Mouse (Mus musculus): Measurements from ENCODE around the gene Nos3. TPM values are rescaled to one million over a fixed set of nuclear protein-coding genes. Genes with fewer than 3 reads are reported as not detected.
A peak's percentile ranks its signal among the peaks of the same experiment; 100 is the strongest.
"Not testable (repeated sequence)": the region's sequence is repeated elsewhere in the genome, so short reads cannot be mapped to it uniquely, and the experiment has no call there.

The Nos3 gene
- polyA plus RNA-seq, 1 experiment from 2014 or later: 34.0 TPM

GRCm38 (mm10) chr5:24388246-24388915 is 23.8 kb downstream of the Nos3 start:
- ATAC-seq (ENCODE audit: extremely low read depth, insufficient number of reproducible peaks, low FRiP score, low TSS enrichment): no peak
- no peaks in the 10 kb centered on the region for H3K9me3 ChIP-seq
- H3K4me3 ChIP-seq: peak overlapping the region; percentile 57
- peak overlapping the region; percentile 94 for H3K4me2 ChIP-seq
- H3K36me3 ChIP-seq: no peaks in the 10 kb centered on the region
- peak overlapping the region; percentile 73 for H3K27ac ChIP-seq (replicated peaks)
- H3K4me1 ChIP-seq: peaks cover 69% of the 10 kb centered on the region
- peak overlapping the region; percentile 83 for H3K9ac ChIP-seq
- 23% methylated on average over 26 of the region's 26 CpGs for WGBS
- peaks cover 43% of the 10 kb centered on the region for H3K27me3 ChIP-seq (replicated peaks)

DNA sequence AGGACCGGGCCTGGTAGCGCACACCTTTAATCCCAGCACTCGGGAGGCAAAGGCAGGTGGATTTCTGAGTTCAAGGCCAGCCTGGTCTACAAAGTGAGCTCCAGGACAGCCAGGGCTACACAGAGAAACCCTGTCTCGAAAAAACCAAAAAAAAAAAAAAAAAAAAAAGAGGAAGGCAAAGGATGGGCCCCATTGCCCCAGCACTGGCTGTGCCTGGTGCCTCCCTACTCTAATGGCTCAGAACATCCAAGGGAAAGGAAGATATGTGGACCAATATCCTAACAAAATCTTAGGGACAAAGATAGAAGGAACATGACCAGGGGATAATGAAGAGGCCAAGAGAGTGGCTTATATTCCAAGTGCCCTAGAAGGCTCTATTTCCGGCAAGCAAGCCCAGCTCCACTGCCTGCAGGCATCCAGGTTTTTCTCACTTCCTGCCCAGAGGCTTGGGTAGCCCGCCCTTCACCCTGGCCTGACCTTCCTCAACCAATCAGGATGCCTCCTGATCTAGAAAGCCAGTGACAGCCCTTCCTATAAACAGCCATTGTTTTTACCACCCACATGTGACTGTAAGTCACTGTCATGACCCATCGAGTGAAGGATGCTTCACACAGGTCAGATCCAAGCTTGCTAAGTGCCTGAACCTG is 24.5 kb downstream of the Nos3 start:
- 52% methylated on average over 7 of the region's 7 CpGs for WGBS
- no peaks in the 10 kb centered on the region for H3K9me3 ChIP-seq

DNA sequence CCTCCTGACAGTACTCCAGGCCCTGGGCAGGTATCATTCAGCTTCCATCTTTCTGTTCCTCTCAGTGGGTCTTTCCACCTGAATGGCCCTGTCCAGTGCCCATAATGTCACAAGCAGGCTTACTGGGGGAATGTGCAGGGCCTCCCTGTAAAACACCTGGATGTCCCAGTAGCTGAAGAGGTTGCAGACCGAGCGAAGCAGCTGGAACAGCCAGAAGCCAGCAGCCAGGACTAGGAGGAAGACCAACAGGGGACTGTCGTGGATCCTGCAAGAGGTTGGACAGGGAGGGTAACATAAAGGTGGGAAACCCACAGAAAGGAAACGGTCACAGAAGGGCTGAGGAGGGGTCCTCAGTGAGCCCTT is 25.0 kb downstream of the Nos3 start:
- H3K9ac ChIP-seq: 0 out of 2 replicates have a peak overlapping the region, but pooled peaks have one; percentile 3

More for the DNA sequence above, 24.5 kb downstream of the Nos3 start:
- Histone ChIP-seq H3K27ac (replicated peaks) (no peak overlapping the region; the same call in 1 of the 2 replicates), H3K4me2 (no peak overlapping the region), H3K4me1 (peaks cover 68% of the 10 kb centered on the region), H3K27me3 (replicated peaks) (peaks cover 43% of the 10 kb centered on the region), H3K9ac (peak overlapping the region; percentile 3), H3K36me3 (no peaks in the 10 kb centered on the region), H3K4me3 (no peak overlapping the region)
- no peak for ATAC-seq (ENCODE audit: extremely low read depth, insufficient number of reproducible peaks, low FRiP score, low TSS enrichment)

DNA sequence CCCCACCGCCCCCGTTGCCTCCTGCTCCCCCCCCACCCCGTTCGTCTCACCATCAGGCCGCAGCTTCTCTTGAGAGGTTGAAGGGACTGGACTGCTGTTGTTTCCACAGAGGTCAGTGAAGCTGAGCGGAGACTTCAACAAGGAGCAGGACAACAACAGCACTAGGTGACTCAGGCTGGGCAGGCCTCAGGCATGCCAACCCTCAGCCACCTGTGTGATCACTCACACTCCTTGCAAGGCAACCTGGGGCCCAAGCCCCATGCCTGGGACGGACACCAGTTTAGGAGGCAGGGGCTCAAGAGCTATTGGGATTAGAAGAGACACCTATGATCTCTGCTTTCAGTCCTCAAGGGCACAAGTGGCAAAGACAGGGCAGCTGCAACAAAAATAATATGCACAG is 27.3 kb downstream of the Nos3 start, which contains the start of gene Atg9b:
Atg9b (minus strand) TSS at position 280 of the 400 bp plus-strand sequence.
- ATAC-seq (ENCODE audit: extremely low read depth, insufficient number of reproducible peaks, low FRiP score, low TSS enrichment): no peak
- Histone ChIP-seq H3K9ac (no peak within 1 kb of the TSS), H3K9me3 (no peaks in the 10 kb centered on the region), H3K27me3 (replicated peaks) (peaks cover 25% of the 10 kb centered on the region), H3K36me3 (peaks cover 7% of the 10 kb centered on the region), H3K4me1 (peaks cover 56% of the 10 kb centered on the region), H3K4me3 (no peak within 1 kb of the TSS), H3K27ac (replicated peaks) (0 out of 2 replicates have a peak within 1 kb of the TSS, but pooled peaks have one; percentile 15), H3K4me2 (no peak within 1 kb of the TSS)
- 75% methylated on average over 7 of the region's 7 CpGs for WGBS

More for the DNA sequence above, 25.0 kb downstream of the Nos3 start:
- no peaks in the 10 kb centered on the region for H3K9me3 ChIP-seq
- no peaks in the 10 kb centered on the region for H3K36me3 ChIP-seq
- H3K27ac ChIP-seq (replicated peaks): no peak overlapping the region; the same call in 1 of the 2 replicates
- no peak overlapping the region for H3K4me2 ChIP-seq
- no peak overlapping the region for H3K4me3 ChIP-seq
- H3K27me3 ChIP-seq (replicated peaks): peaks cover 43% of the 10 kb centered on the region
- ATAC-seq (ENCODE audit: extremely low read depth, insufficient number of reproducible peaks, low FRiP score, low TSS enrichment): no peak
- WGBS: 75% methylated on average over 4 of the region's 4 CpGs
- H3K4me1 ChIP-seq: peaks cover 63% of the 10 kb centered on the region

DNA sequence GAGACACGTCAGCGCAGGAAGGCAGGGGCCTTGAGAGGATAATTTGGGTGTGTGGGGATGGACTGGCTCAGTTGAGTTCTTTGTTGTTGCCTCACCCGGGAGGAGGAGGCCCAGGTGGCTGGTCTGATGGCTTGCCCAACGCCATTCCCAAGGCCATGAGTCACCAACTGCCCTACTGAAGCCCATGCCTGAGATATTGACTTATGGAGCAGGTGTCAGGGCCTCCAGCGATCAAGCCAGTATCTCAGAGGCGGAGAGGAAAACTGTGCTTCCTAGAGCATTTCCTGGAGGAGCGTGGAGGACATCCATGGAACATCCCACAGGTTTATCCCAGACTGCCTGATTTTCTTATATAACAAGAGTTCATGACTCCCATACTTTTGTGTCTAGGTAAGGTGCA is 28.1 kb downstream of the Nos3 start:
- H3K36me3 ChIP-seq: peaks cover 10% of the 10 kb centered on the region
- 67% methylated on average over 7 of the region's 7 CpGs for WGBS
- 0 out of 2 replicates have a peak overlapping the region, but pooled peaks have one; percentile 15 for H3K27ac ChIP-seq (replicated peaks)
- no peak for ATAC-seq (ENCODE audit: extremely low read depth, insufficient number of reproducible peaks, low FRiP score, low TSS enrichment)
- H3K9me3 ChIP-seq: no peaks in the 10 kb centered on the region
- H3K9ac ChIP-seq: no peak overlapping the region
- peaks cover 17% of the 10 kb centered on the region for H3K27me3 ChIP-seq (replicated peaks)
- H3K4me2 ChIP-seq: no peak overlapping the region
- no peak overlapping the region for H3K4me3 ChIP-seq
- peaks cover 48% of the 10 kb centered on the region for H3K4me1 ChIP-seq

DNA sequence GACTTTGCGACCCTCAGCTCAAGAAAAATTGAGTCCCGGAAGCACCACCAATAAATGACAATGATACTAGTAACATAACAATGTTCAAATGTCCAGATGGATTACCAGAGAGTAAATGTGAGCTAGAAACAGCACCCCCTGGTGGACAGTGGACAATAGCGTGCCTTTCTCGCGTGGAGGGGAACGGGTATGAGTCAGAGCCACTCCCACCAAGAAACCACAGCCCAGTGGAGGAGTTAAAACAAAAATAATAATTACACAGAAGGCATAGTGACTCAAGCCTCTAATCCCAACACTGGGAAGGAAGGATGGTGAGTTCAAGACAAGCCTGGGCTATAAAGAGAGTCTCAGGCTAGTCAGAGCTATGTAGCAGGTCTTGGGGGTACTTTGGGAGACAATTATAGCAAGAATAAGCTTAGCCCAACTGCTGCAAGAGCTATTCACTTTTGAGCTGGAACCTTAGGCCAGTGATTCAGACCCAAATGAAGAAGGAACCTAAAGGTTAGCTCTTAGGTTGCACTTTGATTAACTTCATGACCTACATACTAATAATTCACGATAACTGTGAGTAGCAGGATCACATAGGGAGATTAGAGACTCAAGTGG is 28.9 kb downstream of the Nos3 start, which contains the start of gene Abcb8:
Abcb8 (plus strand) TSS at position 272 of the 606 bp plus-strand sequence.
- peak within 1 kb of the TSS; percentile 79 for H3K9ac ChIP-seq
- peak within 1 kb of the TSS; percentile 82 for H3K27ac ChIP-seq (replicated peaks)
- peak within 1 kb of the TSS; percentile 64 for H3K4me3 ChIP-seq
- no peak for ATAC-seq (ENCODE audit: extremely low read depth, insufficient number of reproducible peaks, low FRiP score, low TSS enrichment)
- peaks cover 10% of the 10 kb centered on the region for H3K36me3 ChIP-seq
- H3K4me1 ChIP-seq: peaks cover 40% of the 10 kb centered on the region
- WGBS: 22% methylated on average over 7 of the region's 7 CpGs
- peak within 1 kb of the TSS; percentile 66 for H3K4me2 ChIP-seq
- H3K9me3 ChIP-seq: no peaks in the 10 kb centered on the region
- peaks cover 11% of the 10 kb centered on the region; the same call in 1 of the 2 replicates for H3K27me3 ChIP-seq (replicated peaks)

GRCm38 (mm10) chr5:24394165-24394894 is 29.7 kb downstream of the Nos3 start:
- WGBS: 1% methylated on average over 36 of the region's 36 CpGs

GRCm38 (mm10) chr5:24396254-24396653 is 31.6 kb downstream of the Nos3 start:
- not testable (repeated sequence) for H3K27me3 ChIP-seq (replicated peaks)
- 89% methylated on average over 6 of the region's 6 CpGs for WGBS

More at GRCm38 (mm10) chr5:24394165-24394894, 29.7 kb downstream of the Nos3 start:
- peak; percentile 91 for ATAC-seq (ENCODE audit: extremely low read depth, insufficient number of reproducible peaks, low FRiP score, low TSS enrichment)
- H3K4me3 ChIP-seq: peak overlapping the region; percentile 64
- H3K27me3 ChIP-seq (replicated peaks): 0 out of 2 replicates have a peak, but pooled peaks cover 5% of the 10 kb centered on the region
- H3K4me1 ChIP-seq: peaks cover 33% of the 10 kb centered on the region
- H3K27ac ChIP-seq (replicated peaks): peak overlapping the region; percentile 82
- peak overlapping the region; percentile 79 for H3K9ac ChIP-seq
- H3K4me2 ChIP-seq: peak overlapping the region; percentile 66
- no peaks in the 10 kb centered on the region for H3K9me3 ChIP-seq
- peaks cover 10% of the 10 kb centered on the region for H3K36me3 ChIP-seq

DNA sequence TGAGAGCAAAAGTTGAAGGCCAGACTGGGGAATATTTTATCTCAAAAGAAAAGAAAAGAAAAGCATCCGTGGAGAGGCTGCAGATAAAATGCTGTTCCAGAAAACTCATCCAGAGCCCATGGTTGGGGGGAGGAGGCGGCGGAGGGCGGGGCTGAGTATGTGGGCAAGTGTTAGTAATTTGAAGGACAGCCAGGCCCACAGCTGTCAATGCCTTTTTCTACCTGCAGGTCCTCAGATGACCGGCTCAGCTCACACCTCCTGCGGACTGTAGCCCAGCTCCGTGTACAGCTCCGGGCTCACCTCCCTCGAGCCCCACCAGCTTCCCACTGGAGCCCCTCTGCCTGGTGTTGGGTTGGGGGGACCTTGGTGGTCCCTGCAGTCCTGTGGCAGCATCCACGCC is 35.1 kb downstream of the Nos3 start:
- peaks cover 58% of the 10 kb centered on the region for H3K36me3 ChIP-seq
- no peaks in the 10 kb centered on the region for H3K9me3 ChIP-seq
- no peak overlapping the region for H3K27ac ChIP-seq (replicated peaks)
- WGBS: 67% methylated on average over 10 of the region's 10 CpGs
- peaks cover 7% of the 10 kb centered on the region for H3K4me1 ChIP-seq
- no peak overlapping the region for H3K9ac ChIP-seq
- H3K4me3 ChIP-seq: no peak overlapping the region
- H3K27me3 ChIP-seq (replicated peaks): no peaks in the 10 kb centered on the region
- no peak overlapping the region for H3K4me2 ChIP-seq
- ATAC-seq (ENCODE audit: extremely low read depth, insufficient number of reproducible peaks, low FRiP score, low TSS enrichment): no peak

More at GRCm38 (mm10) chr5:24396254-24396653, 31.6 kb downstream of the Nos3 start:
- not testable (repeated sequence) for H3K4me2 ChIP-seq; H3K4me3 ChIP-seq; H3K9me3 ChIP-seq; H3K9ac ChIP-seq; ATAC-seq (ENCODE audit: extremely low read depth, insufficient number of reproducible peaks, low FRiP score, low TSS enrichment); H3K27ac ChIP-seq (replicated peaks)
- Histone ChIP-seq H3K4me1 (peaks cover 23% of the 10 kb centered on the region), H3K36me3 (peaks cover 25% of the 10 kb centered on the region)

DNA sequence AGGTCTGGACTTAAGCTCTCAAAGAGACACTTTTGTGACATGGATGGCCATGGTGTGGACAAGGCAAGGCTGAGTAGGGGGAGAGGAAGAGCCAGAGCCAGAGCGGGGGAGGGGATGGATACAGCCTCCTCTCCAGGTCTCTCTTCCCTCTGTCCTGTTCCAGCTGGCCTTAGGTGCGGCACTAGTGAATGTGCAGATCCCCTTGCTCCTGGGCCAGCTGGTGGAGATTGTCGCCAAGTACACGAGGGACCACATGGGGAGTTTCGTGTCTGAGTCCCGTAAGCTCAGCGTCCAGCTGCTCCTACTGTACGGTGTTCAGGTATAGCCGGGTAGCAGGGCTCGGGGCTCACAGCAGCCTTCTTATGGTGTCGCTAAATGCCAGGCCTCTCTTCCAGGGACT is 35.8 kb downstream of the Nos3 start:
- H3K9ac ChIP-seq: no peak overlapping the region
- WGBS: 90% methylated on average over 11 of the region's 11 CpGs
- H3K9me3 ChIP-seq: no peaks in the 10 kb centered on the region
- ATAC-seq (ENCODE audit: extremely low read depth, insufficient number of reproducible peaks, low FRiP score, low TSS enrichment): no peak
- no peaks in the 10 kb centered on the region for H3K27me3 ChIP-seq (replicated peaks)
- H3K36me3 ChIP-seq: peaks cover 64% of the 10 kb centered on the region
- H3K4me3 ChIP-seq: no peak overlapping the region
- H3K4me2 ChIP-seq: no peak overlapping the region
- no peak overlapping the region for H3K27ac ChIP-seq (replicated peaks)
- 0 out of 2 replicates have a peak, but pooled peaks cover under 1% of the 10 kb centered on the region for H3K4me1 ChIP-seq

Data from heart, embryonic 13.5 days (tissue).